Mouse (Mus musculus): ENCODE data around the gene Lmna.
A peak's percentile ranks its signal among the peaks of the same experiment; 100 is the strongest.

The Lmna gene

GRCm38 (mm10) chr3:88518411-88518810 lies 8.7 kb upstream of the Lmna start:
- no peak for DNase-seq

- DNase-seq: no peak
Measured at GRCm38 (mm10) chr3:88516407-88516806, 6.7 kb upstream of the Lmna start.

- DNase-seq: no peak
Measured at GRCm38 (mm10) chr3:88515095-88515386, 5.3 kb upstream of the Lmna start.

- no peak for DNase-seq
Measured at GRCm38 (mm10) chr3:88514231-88515094, 4.7 kb upstream of the Lmna start.

GRCm38 (mm10) chr3:88513546-88514115 lies 3.9 kb upstream of the Lmna start:
- DNase-seq: no peak

- no peak for DNase-seq
Measured at GRCm38 (mm10) chr3:88512896-88513545, 3.3 kb upstream of the Lmna start.

- no peak for DNase-seq
Measured at GRCm38 (mm10) chr3:88512141-88512895, 2.6 kb upstream of the Lmna start.

- no peak for DNase-seq
Measured at GRCm38 (mm10) chr3:88511559-88511958, 1.8 kb upstream of the Lmna start.

- DNase-seq: no peak
Measured at GRCm38 (mm10) chr3:88510421-88511289, 899 bp upstream of the Lmna start.

GRCm38 (mm10) chr3:88509250-88509649 lies 506 bp downstream of the Lmna start:
- no peak for DNase-seq

GRCm38 (mm10) chr3:88505765-88506164 lies 4.0 kb downstream of the Lmna start:
- DNase-seq: no peak

GRCm38 (mm10) chr3:88505081-88505480 lies 4.7 kb downstream of the Lmna start:
- no peak for DNase-seq

GRCm38 (mm10) chr3:88503881-88504746 lies 5.6 kb downstream of the Lmna start:
- no peak for DNase-seq

GRCm38 (mm10) chr3:88503505-88503863 lies 6.3 kb downstream of the Lmna start:
- DNase-seq: no peak

GRCm38 (mm10) chr3:88502641-88503504 lies 6.9 kb downstream of the Lmna start:
- peak; percentile 93 for DNase-seq

GRCm38 (mm10) chr3:88502031-88502571 lies 7.7 kb downstream of the Lmna start:
- no peak for DNase-seq

- DNase-seq: peak; percentile 74
Measured at GRCm38 (mm10) chr3:88501366-88502030, 8.3 kb downstream of the Lmna start.

GRCm38 (mm10) chr3:88500655-88501365 lies 8.9 kb downstream of the Lmna start:
- peak; percentile 52 for DNase-seq

GRCm38 (mm10) chr3:88500087-88500486 lies 9.7 kb downstream of the Lmna start:
- DNase-seq: no peak

All from liver (tissue).